Mouse (Mus musculus): Measurements from ENCODE around the gene Lsm12. TPM values are rescaled to one million over a fixed set of nuclear protein-coding genes. Genes with fewer than 3 reads are reported as not detected.

Gene Lsm12
- polyA plus RNA-seq, 1 experiment from 2014 or later = 80.9 TPM

DNA sequence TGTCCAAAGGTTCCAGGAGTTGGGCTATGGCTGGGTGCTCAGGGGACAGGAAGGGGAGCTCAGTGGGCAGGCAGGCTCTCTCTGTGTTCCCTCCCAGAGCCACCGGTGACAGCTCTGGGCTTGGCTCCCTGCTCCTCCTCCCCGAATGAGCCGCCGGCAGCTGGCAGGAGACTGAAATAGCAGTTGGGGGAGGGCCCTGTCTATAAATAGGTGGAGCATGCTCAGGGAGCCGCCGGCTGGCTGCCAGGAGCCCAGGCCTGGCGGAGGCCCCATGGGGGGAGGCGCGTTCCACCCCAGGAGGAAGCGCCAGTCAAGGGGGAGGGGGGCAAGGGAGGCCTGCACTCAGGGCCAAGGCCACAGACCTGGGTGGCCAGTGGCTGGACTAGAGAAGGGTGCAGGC is 33.7 kb upstream of the Lsm12 start:
- H3K9ac ChIP-seq (replicated peaks; ENCODE audit: low read length) = peak overlapping the region; percentile 29; the same call in 1 of the 2 replicates
- WGBS = 0% methylated on average over 10 of the region's 10 CpGs

GRCm38 (mm10) chr11:102217876-102218430 is 32.9 kb upstream of the Lsm12 start:
- H3K27me3 ChIP-seq (ENCODE audit: control insufficient read depth, insufficient read depth, low read length) = no peaks in the 10 kb centered on the region
- peaks cover 35% of the 10 kb centered on the region for H3K36me3 ChIP-seq (ENCODE audit: control insufficient read depth, insufficient read depth, low read length)
- peaks cover 48% of the 10 kb centered on the region for H3K4me1 ChIP-seq (ENCODE audit: control insufficient read depth, insufficient read depth, low read length)
- H3K9ac ChIP-seq (replicated peaks; ENCODE audit: low read length) = peak overlapping the region; percentile 29; the same call in 1 of the 2 replicates
- peak overlapping the region; percentile 16; the same call in 1 of the 2 replicates for H3K4me3 ChIP-seq (replicated peaks; ENCODE audit: low read depth, low read length)
- ATAC-seq (ENCODE audit: low FRiP score, low TSS enrichment) = no peak
- DNase-seq = no peak
- H3K9me3 ChIP-seq (ENCODE audit: control insufficient read depth, low read length) = no peaks in the 10 kb centered on the region
- peak overlapping the region; percentile 73 for H3K27ac ChIP-seq (replicated peaks; ENCODE audit: low read depth, low read length)
- WGBS = 84% methylated on average over 7 of the region's 7 CpGs
- H3K4me2 ChIP-seq (ENCODE audit: low read length) = peak overlapping the region; percentile 39

More for the DNA sequence above, 33.7 kb upstream of the Lsm12 start:
- H3K27me3 ChIP-seq (ENCODE audit: control insufficient read depth, insufficient read depth, low read length) = no peaks in the 10 kb centered on the region
- H3K36me3 ChIP-seq (ENCODE audit: control insufficient read depth, insufficient read depth, low read length) = peaks cover 43% of the 10 kb centered on the region
- peak overlapping the region; percentile 16; the same call in 1 of the 2 replicates for H3K4me3 ChIP-seq (replicated peaks; ENCODE audit: low read depth, low read length)
- H3K4me2 ChIP-seq (ENCODE audit: low read length) = peak overlapping the region; percentile 39
- peaks cover 48% of the 10 kb centered on the region for H3K4me1 ChIP-seq (ENCODE audit: control insufficient read depth, insufficient read depth, low read length)
- peak; percentile 66 for ATAC-seq (ENCODE audit: low FRiP score, low TSS enrichment)
- H3K9me3 ChIP-seq (ENCODE audit: control insufficient read depth, low read length) = no peaks in the 10 kb centered on the region
- peak; percentile 86 for DNase-seq
- peak overlapping the region; percentile 73 for H3K27ac ChIP-seq (replicated peaks; ENCODE audit: low read depth, low read length)

DNA sequence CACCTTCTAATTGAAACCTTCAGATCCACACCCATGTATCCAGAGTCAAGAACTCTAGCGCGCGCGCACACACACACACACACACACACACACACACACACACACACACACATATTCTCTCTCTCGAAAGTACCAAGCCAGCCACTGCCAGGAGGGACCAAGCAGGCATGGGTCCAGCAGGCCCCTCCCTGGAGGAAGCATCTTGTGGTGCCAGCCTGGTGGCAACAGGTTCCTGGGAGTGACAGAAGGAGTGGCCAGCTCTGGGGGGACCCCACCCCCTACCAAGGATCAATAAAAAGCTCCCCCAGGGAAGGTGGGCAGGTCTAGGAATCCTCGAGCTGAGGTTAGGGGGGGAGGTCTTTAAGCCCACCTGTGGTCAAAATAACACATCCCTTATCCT is 32.3 kb upstream of the Lsm12 start:
- Histone ChIP-seq H3K9ac (replicated peaks; ENCODE audit: low read length) (no peak overlapping the region), H3K4me3 (replicated peaks; ENCODE audit: low read depth, low read length) (no peak overlapping the region), H3K27ac (replicated peaks; ENCODE audit: low read depth, low read length) (no peak overlapping the region), H3K9me3 (ENCODE audit: control insufficient read depth, low read length) (no peaks in the 10 kb centered on the region), H3K36me3 (ENCODE audit: control insufficient read depth, insufficient read depth, low read length) (peaks cover 32% of the 10 kb centered on the region), H3K27me3 (ENCODE audit: control insufficient read depth, insufficient read depth, low read length) (no peaks in the 10 kb centered on the region), H3K4me2 (ENCODE audit: low read length) (no peak overlapping the region), H3K4me1 (ENCODE audit: control insufficient read depth, insufficient read depth, low read length) (peaks cover 48% of the 10 kb centered on the region)
- WGBS = 85% methylated on average over 6 of the region's 6 CpGs
- ATAC-seq (ENCODE audit: low FRiP score, low TSS enrichment) = no peak
- DNase-seq = no peak

- Histone ChIP-seq H3K36me3 (ENCODE audit: control insufficient read depth, insufficient read depth, low read length) (peaks cover 31% of the 10 kb centered on the region), H3K4me2 (ENCODE audit: low read length) (no peak overlapping the region), H3K27me3 (ENCODE audit: control insufficient read depth, insufficient read depth, low read length) (no peaks in the 10 kb centered on the region), H3K27ac (replicated peaks; ENCODE audit: low read depth, low read length) (no peak overlapping the region), H3K9ac (replicated peaks; ENCODE audit: low read length) (0 out of 2 replicates have a peak overlapping the region, but pooled peaks have one; percentile 9), H3K9me3 (ENCODE audit: control insufficient read depth, low read length) (no peaks in the 10 kb centered on the region), H3K4me3 (replicated peaks; ENCODE audit: low read depth, low read length) (no peak overlapping the region), H3K4me1 (ENCODE audit: control insufficient read depth, insufficient read depth, low read length) (peaks cover 48% of the 10 kb centered on the region)
- 62% methylated on average over 5 of the region's 5 CpGs for WGBS
- ATAC-seq (ENCODE audit: low FRiP score, low TSS enrichment) (no peak), DNase-seq (no peak)
Observed at GRCm38 (mm10) chr11:102216886-102217240, 31.8 kb upstream of the Lsm12 start.

GRCm38 (mm10) chr11:102216056-102216885 is 31.2 kb upstream of the Lsm12 start:
- H3K27me3 ChIP-seq (ENCODE audit: control insufficient read depth, insufficient read depth, low read length) = no peaks in the 10 kb centered on the region
- H3K4me1 ChIP-seq (ENCODE audit: control insufficient read depth, insufficient read depth, low read length) = peaks cover 48% of the 10 kb centered on the region
- H3K27ac ChIP-seq (replicated peaks; ENCODE audit: low read depth, low read length) = no peak overlapping the region
- H3K4me3 ChIP-seq (replicated peaks; ENCODE audit: low read depth, low read length) = no peak overlapping the region
- no peak overlapping the region for H3K9ac ChIP-seq (replicated peaks; ENCODE audit: low read length)
- H3K9me3 ChIP-seq (ENCODE audit: control insufficient read depth, low read length) = no peaks in the 10 kb centered on the region
- DNase-seq = no peak
- no peak overlapping the region for H3K4me2 ChIP-seq (ENCODE audit: low read length)
- H3K36me3 ChIP-seq (ENCODE audit: control insufficient read depth, insufficient read depth, low read length) = peaks cover 31% of the 10 kb centered on the region
- WGBS = 52% methylated on average over 12 of the region's 12 CpGs
- ATAC-seq (ENCODE audit: low FRiP score, low TSS enrichment) = no peak

DNA sequence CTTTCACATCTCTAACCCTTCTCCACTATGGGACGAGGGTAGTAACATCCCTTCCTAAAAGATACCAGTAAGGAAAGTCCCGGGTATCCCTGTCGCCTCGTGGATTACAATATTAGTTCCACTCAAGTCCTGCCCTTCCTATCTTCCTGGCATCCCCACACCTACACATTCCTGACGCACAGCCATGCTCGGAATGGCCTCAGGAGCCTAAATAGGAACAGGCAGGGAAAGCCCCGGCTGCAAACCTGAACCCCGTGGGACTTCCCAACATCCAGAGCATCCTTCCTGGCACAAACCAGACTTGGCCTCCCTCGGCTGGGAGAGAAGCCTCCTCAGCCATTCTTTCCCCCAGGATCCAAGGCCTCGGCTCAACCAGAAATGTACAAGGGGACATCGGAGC is 30.4 kb upstream of the Lsm12 start:
- Histone ChIP-seq H3K9me3 (ENCODE audit: control insufficient read depth, low read length) (no peaks in the 10 kb centered on the region), H3K4me1 (ENCODE audit: control insufficient read depth, insufficient read depth, low read length) (peaks cover 48% of the 10 kb centered on the region), H3K4me3 (replicated peaks; ENCODE audit: low read depth, low read length) (no peak overlapping the region), H3K36me3 (ENCODE audit: control insufficient read depth, insufficient read depth, low read length) (peaks cover 31% of the 10 kb centered on the region), H3K9ac (replicated peaks; ENCODE audit: low read length) (no peak overlapping the region), H3K27me3 (ENCODE audit: control insufficient read depth, insufficient read depth, low read length) (no peaks in the 10 kb centered on the region), H3K27ac (replicated peaks; ENCODE audit: low read depth, low read length) (no peak overlapping the region), H3K4me2 (ENCODE audit: low read length) (no peak overlapping the region)
- DNase-seq = no peak
- no peak for ATAC-seq (ENCODE audit: low FRiP score, low TSS enrichment)
- 76% methylated on average over 11 of the region's 11 CpGs for WGBS

GRCm38 (mm10) chr11:102214430-102215156 is 29.5 kb upstream of the Lsm12 start:
- no peak overlapping the region for H3K4me2 ChIP-seq (ENCODE audit: low read length)
- peaks cover 43% of the 10 kb centered on the region for H3K4me1 ChIP-seq (ENCODE audit: control insufficient read depth, insufficient read depth, low read length)
- H3K9me3 ChIP-seq (ENCODE audit: control insufficient read depth, low read length) = no peaks in the 10 kb centered on the region
- DNase-seq = no peak
- peaks cover 31% of the 10 kb centered on the region for H3K36me3 ChIP-seq (ENCODE audit: control insufficient read depth, insufficient read depth, low read length)
- H3K27me3 ChIP-seq (ENCODE audit: control insufficient read depth, insufficient read depth, low read length) = no peaks in the 10 kb centered on the region
- 0 out of 2 replicates have a peak overlapping the region, but pooled peaks have one; percentile 20 for H3K27ac ChIP-seq (replicated peaks; ENCODE audit: low read depth, low read length)
- ATAC-seq (ENCODE audit: low FRiP score, low TSS enrichment) = no peak
- H3K4me3 ChIP-seq (replicated peaks; ENCODE audit: low read depth, low read length) = no peak overlapping the region
- 68% methylated on average over 10 of the region's 10 CpGs for WGBS
- no peak overlapping the region; the same call in 1 of the 2 replicates for H3K9ac ChIP-seq (replicated peaks; ENCODE audit: low read length)

DNA sequence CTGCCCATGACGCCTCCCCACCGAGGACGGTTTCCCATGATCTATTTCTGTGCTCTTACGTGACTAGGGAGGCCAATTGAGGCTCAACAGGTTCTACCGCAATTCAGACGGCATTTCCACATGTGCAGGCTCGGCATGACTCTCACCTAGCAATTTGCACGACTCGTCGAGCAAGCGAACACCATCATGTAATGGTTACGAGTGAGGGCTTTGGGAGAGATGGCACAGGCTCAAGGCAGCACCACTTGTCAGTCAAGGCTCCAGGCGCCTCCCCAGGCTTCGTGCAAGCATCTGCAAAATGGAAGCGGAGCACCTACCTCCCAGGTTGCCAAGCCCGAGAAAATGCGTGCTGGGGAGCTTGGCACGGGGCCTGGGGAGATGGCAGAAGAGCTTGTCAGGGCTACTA is 26.8 kb upstream of the Lsm12 start:
- no peaks in the 10 kb centered on the region for H3K27me3 ChIP-seq (ENCODE audit: control insufficient read depth, insufficient read depth, low read length)
- 81% methylated on average over 18 of the region's 18 CpGs for WGBS
- no peak for DNase-seq
- no peak for ATAC-seq (ENCODE audit: low FRiP score, low TSS enrichment)
- no peak overlapping the region for H3K4me3 ChIP-seq (replicated peaks; ENCODE audit: low read depth, low read length)
- no peak overlapping the region for H3K27ac ChIP-seq (replicated peaks; ENCODE audit: low read depth, low read length)
- peaks cover 30% of the 10 kb centered on the region for H3K4me1 ChIP-seq (ENCODE audit: control insufficient read depth, insufficient read depth, low read length)
- no peak overlapping the region for H3K9ac ChIP-seq (replicated peaks; ENCODE audit: low read length)
- H3K9me3 ChIP-seq (ENCODE audit: control insufficient read depth, low read length) = no peaks in the 10 kb centered on the region
- H3K36me3 ChIP-seq (ENCODE audit: control insufficient read depth, insufficient read depth, low read length) = peaks cover 19% of the 10 kb centered on the region
- no peak overlapping the region for H3K4me2 ChIP-seq (ENCODE audit: low read length)

Data from midbrain, embryonic 14.5 days (tissue).